Mouse (Mus musculus) liver, postnatal 0 days (tissue): ENCODE measurements around the gene Zgpat.

Experiments used
- CTCF ChIP-seq: sonication (generic); IDR thresholded peaks from 2 replicates; pipeline ENCODE4 v1.5.1; 2016; ENCODE audit warnings: antibody characterized with exemption, low read depth
- EP300 ChIP-seq: IDR thresholded peaks from 2 replicates; pipeline ENCODE4 v1.6.1; 2016; ENCODE audit warnings: antibody characterized with exemption, low read depth, mild to moderate bottlenecking

- TF ChIP-seq CTCF: no peak
- TF ChIP-seq EP300: no peak
These were observed 44.9 kb downstream of the Zgpat start for GRCm38 (mm10) chr2:181409643-181410042.
